Mouse (Mus musculus): ENCODE results near the gene Gm13277. TPM values are rescaled to one million over a fixed set of nuclear protein-coding genes. Genes with fewer than 3 reads are reported as not detected.
"Not testable (repeated sequence)": the region's sequence is repeated elsewhere in the genome, so short reads cannot be mapped to it uniquely, and the experiment has no call there.

Gm13277 gene
- polyA plus RNA-seq, 1 experiment from 2014 or later: not detected

DNA sequence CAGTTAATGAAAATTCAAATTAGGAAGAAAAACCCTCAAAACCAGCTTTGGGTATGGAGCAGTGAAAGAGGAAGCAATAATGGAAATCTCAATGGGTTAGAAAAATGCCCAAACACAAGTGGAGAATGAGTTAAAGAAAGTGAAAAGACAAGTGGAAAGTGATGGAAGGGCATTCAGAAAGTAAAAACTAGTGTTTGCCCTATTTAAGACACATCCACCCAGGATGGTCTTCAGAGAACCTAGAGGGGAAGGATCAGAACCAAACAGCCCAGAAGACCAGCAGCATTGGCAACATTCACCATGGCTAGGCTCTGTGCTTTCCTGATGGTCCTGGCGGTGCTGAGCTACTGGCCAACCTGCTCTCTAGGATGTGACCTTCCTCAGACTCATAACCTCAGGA is 46.8 kb downstream of the Gm13277 start, which contains the start of gene Ifna5:
Ifna5 (plus strand) TSS at position 301 of the 400 bp plus-strand sequence.
- 77% methylated on average over 1 of the region's 1 CpGs for WGBS (ENCODE audit: insufficient replicate concordance)
- H3K27me3 ChIP-seq; H3K27ac ChIP-seq; ATAC-seq (ENCODE audit: low read depth); H3K4me3 ChIP-seq (replicated peaks); H3K9me3 ChIP-seq (replicated peaks); H3K36me3 ChIP-seq; H3K4me2 ChIP-seq; H3K9ac ChIP-seq; DNase-seq; H3K4me1 ChIP-seq (replicated peaks): not testable (repeated sequence)

Other genes starting within 250 kb of the Gm13277 start
- not detected in 2 replicates for gene Ifna15, start 230.4 kb upstream of the Gm13277 start, polyA plus RNA-seq (2015; fragmentation: Nextera tagmentation; extraction: Ambion mirVana)
- not detected in 2 replicates for gene Ifna14, start 216.8 kb upstream of the Gm13277 start, polyA plus RNA-seq (2015; fragmentation: Nextera tagmentation; extraction: Ambion mirVana)
- gene Ifna9, start 196.2 kb upstream of the Gm13277 start, polyA plus RNA-seq (2015; fragmentation: Nextera tagmentation; extraction: Ambion mirVana): not detected in 2 replicates
- gene Ifna12, start 185.3 kb upstream of the Gm13277 start, polyA plus RNA-seq (2015; fragmentation: Nextera tagmentation; extraction: Ambion mirVana): not detected in 2 replicates
- not detected in 2 replicates for gene C87499, start 154.2 kb upstream of the Gm13277 start, polyA plus RNA-seq (2015; fragmentation: Nextera tagmentation; extraction: Ambion mirVana)
- not detected in 2 replicates for gene Ifna13, start 144.2 kb upstream of the Gm13277 start, polyA plus RNA-seq (2015; fragmentation: Nextera tagmentation; extraction: Ambion mirVana)
- not detected in 2 replicates for gene Ifna16, start 111.7 kb upstream of the Gm13277 start, polyA plus RNA-seq (2015; fragmentation: Nextera tagmentation; extraction: Ambion mirVana)
- gene Ifna2, start 104.7 kb upstream of the Gm13277 start, polyA plus RNA-seq (2015; fragmentation: Nextera tagmentation; extraction: Ambion mirVana): not detected in 2 replicates
- gene Ifnab, start 97.3 kb upstream of the Gm13277 start, polyA plus RNA-seq (2015; fragmentation: Nextera tagmentation; extraction: Ambion mirVana): not detected in 2 replicates
- 0.25 and 0.29 TPM in 2 replicates for gene Gm26566, start 66.8 kb upstream of the Gm13277 start, polyA plus RNA-seq (2015; fragmentation: Nextera tagmentation; extraction: Ambion mirVana)
- 24.6 and 33.1 TPM in 2 replicates for gene Klhl9, start 66.2 kb upstream of the Gm13277 start, polyA plus RNA-seq (2015; fragmentation: Nextera tagmentation; extraction: Ambion mirVana)
- not detected in 2 replicates for gene Gm13271, start 33.8 kb upstream of the Gm13277 start, polyA plus RNA-seq (2015; fragmentation: Nextera tagmentation; extraction: Ambion mirVana)
- not detected in 2 replicates for gene Gm13283, start 28.5 kb upstream of the Gm13277 start, polyA plus RNA-seq (2015; fragmentation: Nextera tagmentation; extraction: Ambion mirVana)
- not detected in 2 replicates for gene Gm13290, start 14.8 kb upstream of the Gm13277 start, polyA plus RNA-seq (2015; fragmentation: Nextera tagmentation; extraction: Ambion mirVana)
- gene Gm13289, start 11.7 kb upstream of the Gm13277 start, polyA plus RNA-seq (2015; fragmentation: Nextera tagmentation; extraction: Ambion mirVana): not detected in 2 replicates
- gene Gm13272, start 8.8 kb upstream of the Gm13277 start, polyA plus RNA-seq (2015; fragmentation: Nextera tagmentation; extraction: Ambion mirVana): not detected in 2 replicates
- gene Ifnz, start 6.5 kb upstream of the Gm13277 start, polyA plus RNA-seq (2015; fragmentation: Nextera tagmentation; extraction: Ambion mirVana): not detected in 2 replicates
- gene Gm13276, start 2.9 kb upstream of the Gm13277 start, polyA plus RNA-seq (2015; fragmentation: Nextera tagmentation; extraction: Ambion mirVana): 0.23 TPM in 1 of 2 replicates, not detected in the other
- not detected in 2 replicates for gene Gm13278, start 2.9 kb downstream of the Gm13277 start, polyA plus RNA-seq (2015; fragmentation: Nextera tagmentation; extraction: Ambion mirVana)
- not detected in 2 replicates for gene Gm13275, start 5.9 kb downstream of the Gm13277 start, polyA plus RNA-seq (2015; fragmentation: Nextera tagmentation; extraction: Ambion mirVana)
- gene Gm13279, start 8.8 kb downstream of the Gm13277 start, polyA plus RNA-seq (2015; fragmentation: Nextera tagmentation; extraction: Ambion mirVana): not detected in 2 replicates
- 0.25 and 0.31 TPM in 2 replicates for gene Gm13285, start 11.0 kb downstream of the Gm13277 start, polyA plus RNA-seq (2015; fragmentation: Nextera tagmentation; extraction: Ambion mirVana)
- not detected in 2 replicates for gene Gm13287, start 14.6 kb downstream of the Gm13277 start, polyA plus RNA-seq (2015; fragmentation: Nextera tagmentation; extraction: Ambion mirVana)
- not detected in 2 replicates for gene Gm13288, start 16.9 kb downstream of the Gm13277 start, polyA plus RNA-seq (2015; fragmentation: Nextera tagmentation; extraction: Ambion mirVana)
- gene Ifna7, start 27.6 kb downstream of the Gm13277 start, polyA plus RNA-seq (2015; fragmentation: Nextera tagmentation; extraction: Ambion mirVana): not detected in 2 replicates
- not detected in 2 replicates for gene Ifna11, start 31.3 kb downstream of the Gm13277 start, polyA plus RNA-seq (2015; fragmentation: Nextera tagmentation; extraction: Ambion mirVana)
- gene Ifna6, start 38.8 kb downstream of the Gm13277 start, polyA plus RNA-seq (2015; fragmentation: Nextera tagmentation; extraction: Ambion mirVana): not detected in 2 replicates
- gene Ifna5, start 46.9 kb downstream of the Gm13277 start, polyA plus RNA-seq (2015; fragmentation: Nextera tagmentation; extraction: Ambion mirVana): not detected in 2 replicates
- gene Ifna4, start 53.2 kb downstream of the Gm13277 start, polyA plus RNA-seq (2015; fragmentation: Nextera tagmentation; extraction: Ambion mirVana): not detected in 2 replicates
- not detected in 2 replicates for gene Ifna1, start 61.5 kb downstream of the Gm13277 start, polyA plus RNA-seq (2015; fragmentation: Nextera tagmentation; extraction: Ambion mirVana)
- not detected in 2 replicates for gene Ifne, start 91.6 kb downstream of the Gm13277 start, polyA plus RNA-seq (2015; fragmentation: Nextera tagmentation; extraction: Ambion mirVana)